Mouse (Mus musculus): ENCODE results near the gene Swsap1. TPM values are rescaled to one million over a fixed set of nuclear protein-coding genes. Genes with fewer than 3 reads are reported as not detected.

Gene Swsap1
- total RNA-seq, 2 experiments from 2014 or later, result 5.8 to 7.4 TPM

- intact Hi-C loops (cut with DNase I), result no loop called here
- DNase-seq (ENCODE audit: low spot score), result no peak
Observed at GRCm38 (mm10) chr9:21934021-21934420, 21.5 kb upstream of the Swsap1 start.

DNA sequence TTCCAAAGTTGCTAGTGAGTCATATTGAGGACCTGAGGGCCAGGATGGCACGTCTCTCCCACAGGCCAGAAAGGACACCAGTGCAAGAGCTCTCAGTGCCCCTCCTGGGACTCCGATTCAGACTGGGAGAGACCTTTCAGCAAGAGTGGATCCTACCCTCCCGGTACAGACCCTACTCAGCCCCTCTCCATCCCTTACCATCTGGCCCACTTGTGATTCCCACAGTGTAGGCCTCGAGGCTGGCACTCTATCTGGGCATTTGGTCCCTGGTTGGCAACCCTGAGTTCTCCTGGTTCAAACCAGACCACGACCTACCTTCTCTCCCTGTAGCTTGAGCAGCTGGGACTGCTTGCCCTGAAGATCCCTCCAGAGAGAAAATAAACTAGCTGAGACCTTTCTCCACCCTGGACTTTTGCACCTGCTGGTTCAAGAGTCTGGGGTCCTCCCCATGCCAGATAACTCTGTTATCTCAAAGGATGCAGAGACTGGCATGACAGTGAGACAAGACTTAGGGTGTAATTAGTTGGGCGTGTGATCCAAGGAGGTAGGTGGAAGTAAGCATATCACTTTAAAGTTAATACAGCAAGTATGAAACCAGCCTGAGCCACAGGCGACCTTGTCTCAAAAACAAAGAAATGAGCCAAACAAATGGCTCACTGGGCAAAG is 20.0 kb upstream of the Swsap1 start:
- intact Hi-C loops (cut with DNase I), result no loop called here

GRCm38 (mm10) chr9:21936692-21937570 is 18.6 kb upstream of the Swsap1 start, which contains the start of gene Plppr2:
Plppr2 (plus strand) TSS chr9:21937033.
- intact Hi-C loops (cut with DNase I), result no loop called here
- DNase-seq (ENCODE audit: low spot score), result peak; percentile 91

More for the DNA sequence above, 20.0 kb upstream of the Swsap1 start:
- DNase-seq (ENCODE audit: low spot score), result no peak

DNA sequence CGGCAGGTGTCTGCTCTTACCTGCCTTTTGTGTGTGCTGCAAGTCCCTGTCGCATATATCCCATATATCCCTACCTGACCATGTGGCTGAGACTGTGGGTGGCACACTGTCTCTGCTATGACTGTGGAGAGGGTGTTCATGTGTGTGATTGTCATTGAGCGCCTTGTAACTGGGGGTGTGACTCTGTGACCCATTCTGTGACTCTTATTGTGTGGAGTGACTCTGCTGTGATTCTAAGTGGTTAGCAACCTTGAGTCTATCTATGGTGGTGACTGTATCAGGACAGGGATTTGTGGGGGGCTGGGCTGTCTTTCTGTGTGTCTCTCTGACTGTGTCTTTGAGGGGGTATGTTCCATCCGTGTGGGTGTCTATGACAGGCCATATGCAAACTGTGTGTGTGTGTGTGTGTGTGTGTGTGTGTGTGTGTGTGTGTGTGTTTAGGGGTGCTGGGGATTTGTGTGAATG is 17.8 kb upstream of the Swsap1 start:
- intact Hi-C loops (cut with DNase I), result no loop called here

DNA sequence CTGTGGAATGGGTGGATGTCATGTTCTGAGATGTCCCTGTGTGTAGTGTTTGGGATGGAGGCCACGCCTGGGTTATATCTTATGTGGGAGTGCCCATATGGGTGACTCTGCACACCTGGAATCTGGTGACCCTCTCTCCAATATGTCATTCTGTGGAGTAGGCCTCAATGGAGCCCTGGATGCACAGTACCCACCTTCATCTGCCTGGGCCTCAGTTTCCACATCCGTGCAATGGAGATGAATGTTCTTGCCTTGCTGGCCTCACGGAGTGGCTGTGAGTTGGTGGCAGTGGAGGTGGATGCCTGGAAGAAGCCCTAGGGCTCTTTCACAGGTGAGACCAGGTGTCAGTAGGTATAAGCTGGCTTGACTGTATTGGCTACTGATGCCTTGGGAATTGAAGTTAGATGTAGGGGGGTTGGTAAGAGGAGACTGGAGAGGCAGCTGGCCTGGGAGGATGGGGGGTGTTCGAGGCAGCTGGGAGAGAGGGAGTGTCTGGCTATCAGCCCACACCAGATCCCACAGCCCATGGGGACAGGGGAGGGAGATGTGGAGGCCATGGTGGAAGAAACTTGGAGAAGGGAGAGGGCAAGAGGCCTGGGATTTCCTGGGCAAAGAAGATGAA is 17.2 kb upstream of the Swsap1 start:
- DNase-seq (ENCODE audit: low spot score), result no peak
- intact Hi-C loops (cut with DNase I), result no loop called here

More for the DNA sequence above, 17.8 kb upstream of the Swsap1 start:
- no peak for DNase-seq (ENCODE audit: low spot score)

- no peak for DNase-seq (ENCODE audit: low spot score)
Observed at GRCm38 (mm10) chr9:21943046-21943445, 12.5 kb upstream of the Swsap1 start.

DNA sequence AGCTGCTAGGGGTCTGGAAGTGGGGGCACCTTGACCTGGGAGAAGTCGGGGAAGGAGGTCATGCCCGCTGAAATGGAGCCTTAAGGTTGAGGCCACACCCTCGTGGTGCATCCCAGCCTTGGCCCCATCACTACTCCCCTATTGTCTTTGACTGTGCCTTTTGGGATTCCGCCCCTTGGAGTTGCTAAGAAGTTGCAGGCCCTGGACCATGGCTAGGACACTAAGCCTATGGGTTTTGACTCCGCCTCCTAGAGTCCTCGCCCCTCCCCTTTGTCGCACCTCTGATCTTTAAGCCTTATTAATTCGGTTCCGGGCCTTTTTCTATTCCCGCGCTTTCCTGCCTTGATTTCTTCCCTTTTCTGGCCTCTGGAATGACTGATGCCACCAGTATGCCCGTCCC is 11.9 kb upstream of the Swsap1 start:
- no peak for DNase-seq (ENCODE audit: low spot score)
- intact Hi-C loops (cut with DNase I), result no loop called here

More at GRCm38 (mm10) chr9:21943046-21943445, 12.5 kb upstream of the Swsap1 start:
- intact Hi-C loops (cut with DNase I), result no loop called here

DNA sequence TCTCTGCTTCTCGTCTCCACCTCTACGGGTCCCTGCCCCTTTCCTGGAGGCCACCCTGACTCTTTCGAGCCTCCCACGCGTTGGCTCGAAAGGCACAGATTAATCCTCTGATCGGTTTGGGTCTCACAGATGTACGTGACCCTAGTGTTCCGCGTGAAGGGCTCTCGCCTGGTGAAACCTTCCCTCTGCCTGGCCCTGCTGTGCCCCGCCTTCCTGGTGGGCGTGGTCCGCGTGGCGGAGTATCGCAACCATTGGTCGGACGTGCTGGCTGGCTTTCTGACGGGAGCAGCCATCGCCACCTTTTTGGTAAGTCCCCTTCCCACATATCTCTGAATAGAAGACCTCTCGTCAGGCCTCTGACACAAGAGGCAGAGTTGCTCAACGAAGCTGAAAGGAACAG is 11.3 kb upstream of the Swsap1 start:
- no peak for DNase-seq (ENCODE audit: low spot score)
- intact Hi-C loops (cut with DNase I), result no loop called here

DNA sequence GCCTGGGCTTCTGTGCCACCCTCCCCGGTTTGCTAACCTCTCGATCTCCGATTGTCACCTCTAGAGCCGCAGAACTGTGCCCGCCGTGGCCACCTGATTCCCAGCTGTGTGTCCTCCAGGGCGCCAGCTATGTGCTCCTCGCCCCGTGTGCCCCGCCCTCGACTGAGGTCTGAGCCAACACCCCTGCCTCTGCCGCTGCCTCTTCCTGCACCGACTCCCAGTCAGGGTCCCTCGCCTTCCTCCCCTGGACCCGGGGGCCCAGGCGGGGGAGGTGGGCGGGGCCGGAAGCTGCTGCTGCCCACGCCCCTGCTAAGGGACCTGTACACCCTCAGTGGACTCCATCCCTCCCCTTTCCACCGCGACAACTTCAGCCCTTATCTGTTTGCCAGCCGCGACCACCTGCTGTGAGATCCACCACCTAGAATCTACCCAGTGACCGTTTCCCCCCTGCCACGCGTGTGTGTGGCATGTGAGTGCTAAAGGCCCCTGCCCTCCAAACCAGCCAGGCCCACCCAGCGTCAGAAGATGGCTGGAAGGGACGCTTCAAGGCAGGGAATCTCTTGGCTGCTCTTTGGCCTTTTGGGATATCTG is 7.9 kb upstream of the Swsap1 start:
- intact Hi-C loops (cut with DNase I), result no loop called here
- DNase-seq (ENCODE audit: low spot score), result no peak

GRCm38 (mm10) chr9:21948146-21948545 is 7.4 kb upstream of the Swsap1 start:
- intact Hi-C loops (cut with DNase I), result no loop called here
- DNase-seq (ENCODE audit: low spot score), result no peak

DNA sequence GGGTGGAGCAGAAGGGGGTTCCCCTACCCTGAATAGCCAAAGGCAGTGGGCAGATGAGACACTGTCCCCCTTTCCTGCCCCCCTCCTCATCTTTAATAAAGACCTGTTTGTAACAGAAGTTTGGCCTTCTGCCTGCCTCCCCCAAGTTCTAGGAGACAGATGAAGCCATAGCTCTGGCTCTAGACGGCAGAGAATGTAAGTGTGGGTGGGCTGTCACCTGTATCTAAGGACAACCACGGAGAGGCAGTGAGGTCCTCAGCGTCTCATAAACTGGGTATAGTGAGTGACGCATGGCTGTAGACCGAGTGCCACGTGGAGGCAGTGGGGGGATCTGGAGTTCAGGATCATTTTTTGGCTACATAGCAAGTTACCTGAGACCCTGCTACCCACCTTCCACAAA is 6.8 kb upstream of the Swsap1 start:
- no peak for DNase-seq (ENCODE audit: low spot score)
- intact Hi-C loops (cut with DNase I), result no loop called here

DNA sequence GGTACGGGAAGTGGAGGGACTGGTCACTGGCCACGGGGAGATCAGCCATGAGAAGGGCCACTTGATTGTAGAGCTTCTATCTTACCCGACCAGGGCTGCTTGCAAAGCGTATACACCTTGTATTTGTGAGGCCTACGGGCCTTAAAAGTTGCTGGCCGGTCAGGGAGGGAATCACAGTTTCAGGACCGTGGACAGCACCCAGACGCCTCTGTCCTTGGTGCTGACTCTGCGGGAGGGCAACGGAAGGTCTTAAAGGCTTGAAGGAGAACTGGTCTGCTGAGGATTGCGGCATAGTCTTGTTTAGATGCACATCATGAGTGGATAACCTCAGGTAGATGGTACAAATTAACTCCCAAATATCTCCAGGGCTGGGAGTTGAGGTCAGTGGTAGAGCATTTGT is 5.2 kb upstream of the Swsap1 start:
- intact Hi-C loops (cut with DNase I), result no loop called here
- DNase-seq (ENCODE audit: low spot score), result no peak

- no peak for DNase-seq (ENCODE audit: low spot score)
- intact Hi-C loops (cut with DNase I), result no loop called here
Observed at GRCm38 (mm10) chr9:21951977-21952376, 3.6 kb upstream of the Swsap1 start.

DNA sequence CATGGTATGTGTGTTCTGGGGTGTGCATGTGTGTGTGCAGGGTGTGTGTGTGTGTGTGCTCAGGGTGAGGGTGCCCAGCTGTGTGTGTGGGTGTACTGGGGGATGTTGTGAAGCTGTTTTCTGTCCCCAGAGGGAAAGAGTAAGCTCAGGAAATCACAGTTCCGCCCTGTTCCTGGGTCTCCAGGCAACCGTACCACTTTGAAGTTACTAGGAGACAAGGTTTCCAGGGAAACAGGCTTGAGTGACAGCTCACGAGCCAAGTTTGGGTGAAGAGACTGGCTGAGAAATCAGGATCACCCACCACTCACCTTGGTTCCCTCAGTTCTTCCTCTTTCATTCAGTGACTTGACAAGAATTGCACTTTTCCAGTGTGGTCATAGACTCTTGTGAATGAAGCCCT is 2.0 kb upstream of the Swsap1 start:
- intact Hi-C loops (cut with DNase I), result no loop called here
- DNase-seq (ENCODE audit: low spot score), result no peak

- intact Hi-C loops (cut with DNase I), result no loop called here
Observed at GRCm38 (mm10) chr9:21954635-21955034, 920 bp upstream of the Swsap1 start.

DNA sequence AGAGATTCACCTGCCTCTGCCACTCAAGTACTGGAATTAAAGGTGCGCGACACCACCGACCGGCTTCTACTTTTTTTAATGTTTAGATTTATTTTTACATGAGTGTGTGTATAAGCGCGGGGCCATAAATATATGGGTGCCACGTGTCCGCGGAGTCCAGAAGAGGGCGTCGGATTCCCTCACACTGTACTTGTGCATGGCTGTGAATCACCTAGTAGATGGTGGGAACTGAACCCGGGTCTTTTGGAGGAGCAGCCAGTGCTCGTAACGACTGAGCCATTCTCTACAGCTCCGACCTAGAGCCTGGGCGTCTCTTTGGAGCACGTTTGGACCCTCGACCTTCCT is 358 bp upstream of the Swsap1 start:
- DNase-seq (ENCODE audit: low spot score), result no peak
- intact Hi-C loops (cut with DNase I), result no loop called here

More at GRCm38 (mm10) chr9:21954635-21955034, 920 bp upstream of the Swsap1 start:
- DNase-seq (ENCODE audit: low spot score), result no peak

GRCm38 (mm10) chr9:21958372-21958771 is 2.8 kb downstream of the Swsap1 start:
- no peak for DNase-seq (ENCODE audit: low spot score)
- intact Hi-C loops (cut with DNase I), result no loop called here

DNA sequence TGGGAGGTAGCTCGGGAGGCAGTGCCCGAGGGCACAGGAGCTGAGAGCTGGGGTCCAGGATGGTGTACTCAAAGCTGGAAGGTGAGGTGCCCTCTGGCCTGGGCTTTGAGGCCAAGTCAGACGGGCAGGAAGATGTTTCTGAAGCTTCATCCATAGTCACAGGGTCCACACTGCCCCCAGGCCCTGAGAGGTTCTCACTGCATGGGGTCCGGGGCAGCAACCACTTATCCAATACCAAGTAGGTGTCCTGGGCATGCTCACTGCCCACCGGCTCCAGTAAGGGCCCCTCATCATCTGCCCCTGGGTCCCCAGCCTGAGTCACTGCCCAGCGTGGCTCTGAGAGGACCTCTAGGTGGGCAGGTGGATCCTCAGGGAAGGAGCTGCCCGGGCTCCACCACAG is 3.7 kb downstream of the Swsap1 start:
- no peak for DNase-seq (ENCODE audit: low spot score)

GRCm38 (mm10) chr9:21960135-21960534 is 4.6 kb downstream of the Swsap1 start:
- DNase-seq (ENCODE audit: low spot score), result no peak
- intact Hi-C loops (cut with DNase I), result no loop called here

More for the DNA sequence above, 3.7 kb downstream of the Swsap1 start:
- intact Hi-C loops (cut with DNase I), result no loop called here

DNA sequence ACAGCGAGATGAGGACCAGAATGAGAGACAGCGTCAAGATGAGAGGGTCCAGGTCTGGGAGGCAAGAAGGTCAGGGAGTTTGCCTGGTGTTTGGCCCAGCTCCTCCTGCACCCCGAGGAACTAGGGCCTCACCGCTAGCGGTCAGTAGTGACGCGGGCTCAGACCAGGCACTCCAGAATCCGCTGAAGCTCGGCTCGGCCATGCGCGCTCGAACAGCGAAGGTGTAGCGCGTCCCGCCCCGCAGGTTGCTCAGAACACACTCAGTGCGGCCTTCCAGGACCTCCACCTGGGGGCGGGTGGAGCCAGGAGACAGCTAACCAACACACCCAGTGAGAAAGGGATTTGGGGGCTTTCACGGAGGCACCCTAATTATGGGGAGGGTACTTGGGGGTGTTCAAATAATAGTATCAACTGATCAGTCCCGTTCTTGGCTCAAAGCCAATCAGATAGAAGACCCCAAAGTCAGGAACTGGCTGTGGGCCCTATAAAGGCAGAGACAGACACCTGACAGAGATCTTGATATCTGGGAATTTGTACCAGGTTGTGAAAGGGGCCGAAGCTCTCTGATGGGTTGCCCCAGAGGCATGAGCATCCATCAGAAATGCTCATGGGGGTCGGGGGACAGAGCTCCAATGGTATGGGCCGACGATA is 5.1 kb downstream of the Swsap1 start:
- intact Hi-C loops (cut with DNase I), result no loop called here
- no peak for DNase-seq (ENCODE audit: low spot score)

Data from heart, postnatal 25 days (tissue).